Mouse (Mus musculus): ENCODE measurements around the gene Meox1. TPM values are rescaled to one million over a fixed set of nuclear protein-coding genes. Genes with fewer than 3 reads are reported as not detected.

Gene Meox1
- polyA plus RNA-seq, 1 experiment from 2014 or later = 0.96 TPM

GRCm38 (mm10) chr11:101924441-101924976, 30.3 kb upstream of the Meox1 start:
- no peak for ATAC-seq
- 87% methylated on average over 16 of the region's 19 CpGs for WGBS
- no peaks in the 10 kb centered on the region for H3K27me3 ChIP-seq (replicated peaks; ENCODE audit: control insufficient read depth, insufficient read depth, low read length)

DNA sequence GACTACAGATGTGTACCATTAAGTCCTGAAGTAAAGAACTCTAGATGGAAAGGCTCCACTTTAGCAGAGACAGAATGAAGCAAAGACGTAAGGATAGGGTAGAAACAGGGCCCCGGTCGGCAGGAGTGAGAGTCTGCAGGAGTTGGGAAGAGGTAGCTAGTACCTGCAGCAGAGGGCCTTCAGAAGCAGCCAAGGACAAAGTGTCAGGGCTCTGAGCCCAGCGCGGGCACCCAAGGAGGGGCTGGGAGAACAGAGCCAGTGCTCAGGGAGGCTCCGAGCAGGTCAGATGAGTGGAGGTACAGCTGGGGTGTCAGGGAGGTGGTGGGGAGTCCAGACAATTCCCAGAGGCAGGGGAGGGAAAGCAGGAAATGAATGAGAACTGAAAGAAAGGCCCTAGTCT, 29.8 kb upstream of the Meox1 start:
- ATAC-seq = no peak
- H3K27me3 ChIP-seq (replicated peaks; ENCODE audit: control insufficient read depth, insufficient read depth, low read length) = no peaks in the 10 kb centered on the region
- no peaks in the 10 kb centered on the region for H3K36me3 ChIP-seq (ENCODE audit: control insufficient read depth, insufficient read depth, low read length)
- no peak overlapping the region for H3K4me3 ChIP-seq (ENCODE audit: low read length)
- no peak overlapping the region for H3K9ac ChIP-seq (ENCODE audit: low read depth, low read length)
- no peak overlapping the region for H3K27ac ChIP-seq (ENCODE audit: low read depth, low read length)
- WGBS = 91% methylated on average over 6 of the region's 6 CpGs
- no peaks in the 10 kb centered on the region for H3K9me3 ChIP-seq (ENCODE audit: control insufficient read depth, low read length)
- H3K4me1 ChIP-seq (ENCODE audit: control insufficient read depth, insufficient read depth, low read depth, low read length) = no peaks in the 10 kb centered on the region
- no peak overlapping the region for H3K4me2 ChIP-seq (ENCODE audit: low read length)

More at GRCm38 (mm10) chr11:101924441-101924976, 30.3 kb upstream of the Meox1 start:
- no peak overlapping the region for H3K27ac ChIP-seq (ENCODE audit: low read depth, low read length)
- no peak overlapping the region for H3K4me3 ChIP-seq (ENCODE audit: low read length)
- H3K9me3 ChIP-seq (ENCODE audit: control insufficient read depth, low read length) = no peaks in the 10 kb centered on the region
- no peak overlapping the region for H3K9ac ChIP-seq (ENCODE audit: low read depth, low read length)
- no peaks in the 10 kb centered on the region for H3K36me3 ChIP-seq (ENCODE audit: control insufficient read depth, insufficient read depth, low read length)
- H3K4me1 ChIP-seq (ENCODE audit: control insufficient read depth, insufficient read depth, low read depth, low read length) = no peaks in the 10 kb centered on the region
- H3K4me2 ChIP-seq (ENCODE audit: low read length) = no peak overlapping the region

DNA sequence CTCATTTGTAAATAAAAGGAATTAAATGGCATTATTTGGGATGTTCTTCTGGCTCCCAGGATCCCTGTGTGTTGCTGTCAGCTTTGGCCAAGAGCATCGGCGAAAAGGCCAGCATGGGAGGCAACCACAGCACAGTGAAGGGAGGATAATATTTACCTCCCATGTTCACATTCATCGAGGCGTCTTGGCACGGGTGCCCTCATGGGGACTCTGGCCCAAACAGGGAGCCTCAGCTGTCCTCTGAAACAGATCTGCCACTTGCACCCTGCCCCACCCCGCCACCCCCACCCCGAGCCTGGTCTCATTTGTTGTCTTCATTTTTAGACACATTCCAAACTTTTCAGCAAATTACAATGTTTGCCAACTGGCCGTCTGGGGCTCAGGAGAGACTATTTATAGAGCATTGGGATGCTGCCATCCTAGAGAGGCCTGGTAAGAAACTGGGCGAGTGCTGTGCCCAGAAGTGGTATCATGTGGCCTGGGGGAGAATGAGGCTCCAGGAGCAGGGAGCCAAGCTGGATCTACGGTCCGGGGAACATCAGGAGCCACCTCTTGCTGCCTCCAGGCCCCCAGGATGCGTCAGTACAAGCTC, 27.3 kb upstream of the Meox1 start:
- Histone ChIP-seq H3K4me1 (ENCODE audit: control insufficient read depth, insufficient read depth, low read depth, low read length) (no peaks in the 10 kb centered on the region), H3K27ac (ENCODE audit: low read depth, low read length) (no peak overlapping the region), H3K9ac (ENCODE audit: low read depth, low read length) (no peak overlapping the region), H3K9me3 (ENCODE audit: control insufficient read depth, low read length) (no peaks in the 10 kb centered on the region), H3K4me3 (ENCODE audit: low read length) (no peak overlapping the region), H3K4me2 (ENCODE audit: low read length) (no peak overlapping the region), H3K36me3 (ENCODE audit: control insufficient read depth, insufficient read depth, low read length) (no peaks in the 10 kb centered on the region), H3K27me3 (replicated peaks; ENCODE audit: control insufficient read depth, insufficient read depth, low read length) (peaks cover 7% of the 10 kb centered on the region)
- no peak for ATAC-seq
- 68% methylated on average over 12 of the region's 12 CpGs for WGBS

DNA sequence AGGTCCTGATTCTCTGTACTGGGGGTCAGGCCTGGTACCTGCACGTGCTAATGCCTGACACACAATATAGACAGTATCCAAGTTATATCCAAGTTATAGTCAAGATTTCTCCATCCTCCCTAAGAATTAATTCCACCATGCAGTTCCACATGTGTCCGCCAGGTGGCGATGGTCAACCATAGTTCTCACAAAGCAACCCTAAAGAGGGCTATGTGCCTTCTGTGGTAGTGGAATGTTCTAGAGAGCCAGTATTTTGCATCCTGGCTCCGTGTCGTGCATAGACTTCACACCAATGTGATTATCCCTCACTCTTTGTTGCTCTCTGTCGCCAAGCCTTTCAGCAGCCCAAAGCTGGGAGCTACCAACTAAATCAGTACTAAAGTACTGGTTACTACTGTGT, 25.5 kb upstream of the Meox1 start:
- WGBS = 1% methylated on average over 6 of the region's 6 CpGs
- peak; percentile 82 for ATAC-seq
- Histone ChIP-seq H3K27ac (ENCODE audit: low read depth, low read length) (no peak overlapping the region), H3K36me3 (ENCODE audit: control insufficient read depth, insufficient read depth, low read length) (no peaks in the 10 kb centered on the region), H3K4me3 (ENCODE audit: low read length) (no peak overlapping the region), H3K27me3 (replicated peaks; ENCODE audit: control insufficient read depth, insufficient read depth, low read length) (peaks cover 7% of the 10 kb centered on the region), H3K4me2 (ENCODE audit: low read length) (no peak overlapping the region), H3K4me1 (ENCODE audit: control insufficient read depth, insufficient read depth, low read depth, low read length) (no peaks in the 10 kb centered on the region), H3K9ac (ENCODE audit: low read depth, low read length) (no peak overlapping the region), H3K9me3 (ENCODE audit: control insufficient read depth, low read length) (no peaks in the 10 kb centered on the region)

DNA sequence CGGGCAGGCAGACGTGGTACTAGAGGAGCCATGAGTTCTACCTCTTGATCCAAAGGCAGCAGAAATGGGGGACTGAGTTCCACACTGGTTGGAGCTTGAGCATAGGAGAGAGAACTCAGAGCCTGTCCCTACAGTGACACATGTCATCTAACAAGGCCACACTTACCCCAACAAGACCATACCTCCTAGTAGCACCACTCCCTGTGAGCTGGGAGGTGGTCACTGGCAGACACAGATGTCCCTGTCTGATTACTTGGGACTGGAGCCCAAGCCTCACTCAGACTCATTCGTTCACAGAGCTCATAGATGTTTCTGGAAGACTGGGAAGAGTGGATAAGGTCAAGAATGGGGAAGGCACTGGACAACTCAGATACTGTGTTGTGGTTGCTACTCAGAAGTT, 24.4 kb upstream of the Meox1 start:
- 72% methylated on average over 3 of the region's 3 CpGs for WGBS
- Histone ChIP-seq H3K9ac (ENCODE audit: low read depth, low read length) (no peak overlapping the region), H3K4me3 (ENCODE audit: low read length) (no peak overlapping the region), H3K36me3 (ENCODE audit: control insufficient read depth, insufficient read depth, low read length) (no peaks in the 10 kb centered on the region), H3K27ac (ENCODE audit: low read depth, low read length) (no peak overlapping the region), H3K4me2 (ENCODE audit: low read length) (no peak overlapping the region), H3K4me1 (ENCODE audit: control insufficient read depth, insufficient read depth, low read depth, low read length) (no peaks in the 10 kb centered on the region), H3K9me3 (ENCODE audit: control insufficient read depth, low read length) (no peaks in the 10 kb centered on the region), H3K27me3 (replicated peaks; ENCODE audit: control insufficient read depth, insufficient read depth, low read length) (peaks cover 7% of the 10 kb centered on the region)
- ATAC-seq = no peak

- Histone ChIP-seq H3K4me2 (ENCODE audit: low read length) (no peak overlapping the region), H3K4me3 (ENCODE audit: low read length) (no peak overlapping the region), H3K4me1 (ENCODE audit: control insufficient read depth, insufficient read depth, low read depth, low read length) (no peaks in the 10 kb centered on the region), H3K9ac (ENCODE audit: low read depth, low read length) (no peak overlapping the region), H3K27me3 (replicated peaks; ENCODE audit: control insufficient read depth, insufficient read depth, low read length) (peaks cover 7% of the 10 kb centered on the region), H3K27ac (ENCODE audit: low read depth, low read length) (no peak overlapping the region), H3K36me3 (ENCODE audit: control insufficient read depth, insufficient read depth, low read length) (no peaks in the 10 kb centered on the region), H3K9me3 (ENCODE audit: control insufficient read depth, low read length) (no peaks in the 10 kb centered on the region)
- 72% methylated on average over 3 of the region's 3 CpGs for WGBS
- no peak for ATAC-seq
Observed at GRCm38 (mm10) chr11:101916772-101917171, 22.6 kb upstream of the Meox1 start.

DNA sequence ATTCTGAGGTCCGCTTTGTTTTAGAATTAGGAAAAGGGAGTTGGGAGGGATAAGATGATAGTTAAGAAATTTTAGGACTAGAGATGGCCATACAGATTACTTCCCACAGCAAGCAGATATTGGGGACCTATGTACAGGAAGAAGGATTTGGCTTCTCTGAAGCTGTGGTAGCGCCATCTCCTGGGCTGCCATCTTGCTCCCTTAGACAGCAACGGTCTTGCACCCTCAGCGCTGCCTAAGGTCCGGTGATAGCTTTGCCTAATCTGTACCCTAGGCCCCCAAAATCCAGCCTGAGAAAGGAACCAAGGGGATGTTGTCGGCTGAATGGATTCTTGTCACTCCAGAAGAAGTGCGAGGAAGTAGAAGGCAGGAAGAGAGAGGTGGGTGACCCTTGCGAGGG, 19.4 kb upstream of the Meox1 start:
- whole genome bisulfite sequencing = 71% methylated on average over 8 of the region's 8 CpGs
- H3K4me3 ChIP-seq (ENCODE audit: low read length) = no peak overlapping the region

GRCm38 (mm10) chr11:101911855-101912579, 17.8 kb upstream of the Meox1 start:
- H3K9me3 ChIP-seq (ENCODE audit: control insufficient read depth, low read length) = no peaks in the 10 kb centered on the region
- 68% methylated on average over 4 of the region's 4 CpGs for WGBS

More for the DNA sequence above, 19.4 kb upstream of the Meox1 start:
- no peak overlapping the region for H3K4me2 ChIP-seq (ENCODE audit: low read length)
- H3K36me3 ChIP-seq (ENCODE audit: control insufficient read depth, insufficient read depth, low read length) = no peaks in the 10 kb centered on the region
- ATAC-seq = no peak
- no peak overlapping the region for H3K27ac ChIP-seq (ENCODE audit: low read depth, low read length)
- no peak overlapping the region for H3K9ac ChIP-seq (ENCODE audit: low read depth, low read length)
- H3K4me1 ChIP-seq (ENCODE audit: control insufficient read depth, insufficient read depth, low read depth, low read length) = peaks cover 2% of the 10 kb centered on the region; the same call in 1 of the 2 replicates
- no peaks in the 10 kb centered on the region for H3K9me3 ChIP-seq (ENCODE audit: control insufficient read depth, low read length)
- peaks cover 5% of the 10 kb centered on the region for H3K27me3 ChIP-seq (replicated peaks; ENCODE audit: control insufficient read depth, insufficient read depth, low read length)

GRCm38 (mm10) chr11:101910230-101910946, 16.2 kb upstream of the Meox1 start:
- Histone ChIP-seq H3K4me2 (ENCODE audit: low read length) (no peak overlapping the region), H3K9ac (ENCODE audit: low read depth, low read length) (no peak overlapping the region), H3K9me3 (ENCODE audit: control insufficient read depth, low read length) (no peaks in the 10 kb centered on the region), H3K27ac (ENCODE audit: low read depth, low read length) (no peak overlapping the region), H3K27me3 (replicated peaks; ENCODE audit: control insufficient read depth, insufficient read depth, low read length) (peaks cover 2% of the 10 kb centered on the region; the same call in 1 of the 2 replicates), H3K4me3 (ENCODE audit: low read length) (no peak overlapping the region), H3K36me3 (ENCODE audit: control insufficient read depth, insufficient read depth, low read length) (no peaks in the 10 kb centered on the region), H3K4me1 (ENCODE audit: control insufficient read depth, insufficient read depth, low read depth, low read length) (peaks cover 2% of the 10 kb centered on the region; the same call in 1 of the 2 replicates)
- peak; percentile 64; the same call in 1 of the 2 replicates for ATAC-seq
- WGBS = 26% methylated on average over 21 of the region's 21 CpGs

More at GRCm38 (mm10) chr11:101911855-101912579, 17.8 kb upstream of the Meox1 start:
- Histone ChIP-seq H3K36me3 (ENCODE audit: control insufficient read depth, insufficient read depth, low read length) (no peaks in the 10 kb centered on the region), H3K27ac (ENCODE audit: low read depth, low read length) (no peak overlapping the region), H3K9ac (ENCODE audit: low read depth, low read length) (no peak overlapping the region), H3K4me3 (ENCODE audit: low read length) (no peak overlapping the region), H3K27me3 (replicated peaks; ENCODE audit: control insufficient read depth, insufficient read depth, low read length) (peaks cover 4% of the 10 kb centered on the region), H3K4me2 (ENCODE audit: low read length) (no peak overlapping the region), H3K4me1 (ENCODE audit: control insufficient read depth, insufficient read depth, low read depth, low read length) (peaks cover 2% of the 10 kb centered on the region; the same call in 1 of the 2 replicates)
- ATAC-seq = no peak
